Mouse (Mus musculus) limb, embryonic 15.5 days (tissue): ENCODE measurements around the gene Gna11. TPM values are rescaled to one million over a fixed set of nuclear protein-coding genes. Genes with fewer than 3 reads are reported as not detected.

Experiments used
- ATAC-seq: fragments of 200-750 bp; cut with Nextera tagmentation; 2 replicates; pipeline ENCODE4 v1.8.0; 2017; ENCODE audit warnings: low read depth, moderate TSS enrichment; ENCODE audit not compliant: insufficient number of reproducible peaks, low FRiP score, low TSS enrichment
- H3K27ac ChIP-seq: fragments of 300-500 bp; sonication (generic); 2 replicates; pipeline ENCODE4 v1.5.1; 2015; ENCODE audit warnings: moderate library complexity, mild to moderate bottlenecking, inconsistent platforms
- H3K27me3 ChIP-seq: fragments of 300-500 bp; sonication (generic); 2 replicates; pipeline ENCODE4 v1.6.1; 2015; ENCODE audit warnings: inconsistent platforms
- H3K36me3 ChIP-seq: fragments of 300-500 bp; sonication (generic); 2 replicates; pipeline ENCODE4 v1.6.1; 2015; ENCODE audit warnings: inconsistent platforms
- H3K4me1 ChIP-seq: fragments of 300-500 bp; sonication (generic); 2 replicates; pipeline ENCODE4 v1.6.1; 2015; ENCODE audit warnings: inconsistent platforms
- H3K4me2 ChIP-seq: fragments of 300-500 bp; sonication (generic); 2 replicates; pipeline ENCODE4 v1.6.1; 2015; ENCODE audit warnings: mild to moderate bottlenecking, inconsistent platforms
- H3K4me3 ChIP-seq: fragments of 300-500 bp; sonication (generic); 2 replicates; pipeline ENCODE4 v1.5.1; 2015; ENCODE audit warnings: mild to moderate bottlenecking, inconsistent platforms
- H3K9ac ChIP-seq: fragments of 300-500 bp; sonication (generic); 2 replicates; pipeline ENCODE4 v1.6.1; 2015; ENCODE audit warnings: inconsistent platforms
- H3K9me3 ChIP-seq: fragments of 300-500 bp; sonication (generic); 2 replicates; pipeline ENCODE4 v1.6.1; 2016; ENCODE audit warnings: inconsistent platforms
- WGBS: fragments of 180-500 bp; shearing (Covaris S2); methylation state at CpG from one replicate; pipeline ENCODE4 v1.1.7; 2015; 5-methylcytosine and 5-hydroxymethylcytosine counted together
- polyA plus RNA-seq: library from polyadenylated mRNA; unstranded; fragments of >200 nt; fragmentation: Nextera tagmentation; extraction: Ambion mirVana; gene quantifications from 2 replicates; pipeline ENCODE4 v1.2.1, GENCODE M21; 2015

Gene Gna11
- polyA plus RNA-seq, 1 experiment from 2014 or later: 81.7 TPM

DNA sequence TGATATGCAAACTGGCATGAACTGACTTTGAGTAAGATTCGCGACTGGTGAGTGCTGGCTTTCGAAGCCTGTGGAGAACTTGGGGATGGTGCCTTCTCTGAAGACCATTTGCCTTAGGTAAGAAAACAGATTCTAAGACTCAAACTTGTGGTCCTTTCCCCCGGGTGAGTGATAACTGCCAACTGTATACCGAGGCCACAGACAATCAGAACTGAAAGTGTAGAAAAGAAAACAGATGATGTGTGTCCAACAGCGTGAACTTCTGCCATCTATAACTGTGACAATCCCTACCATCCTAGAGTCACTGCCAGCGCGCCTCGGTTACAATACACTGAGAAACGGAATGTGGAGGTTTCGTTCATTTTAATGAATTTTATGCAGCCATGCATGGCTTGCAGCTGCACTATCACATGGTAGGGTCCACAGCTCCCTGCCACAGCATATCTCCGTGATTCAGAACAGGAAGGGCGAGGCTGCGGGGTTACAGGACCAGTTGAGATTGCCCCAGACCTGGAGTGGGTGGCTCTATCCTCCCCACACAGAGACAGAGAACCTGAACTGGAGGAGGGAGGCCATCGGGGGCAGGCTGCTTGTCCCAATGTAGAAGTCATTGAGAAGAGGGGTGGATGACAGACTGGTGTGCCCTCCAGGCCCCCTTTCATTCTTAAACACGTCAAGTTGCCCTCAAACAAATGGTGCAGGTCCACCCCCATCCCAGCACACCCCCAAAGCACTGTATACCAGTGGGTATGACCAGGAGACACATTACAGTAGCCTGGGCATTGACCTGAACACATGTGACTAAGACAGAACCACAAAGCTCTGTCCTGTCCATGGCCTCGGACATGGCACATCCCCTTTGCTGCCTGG, 47.4 kb downstream of the Gna11 start:
- ATAC-seq: no peak
- H3K4me3 ChIP-seq: no peak overlapping the region
- H3K9me3 ChIP-seq: no peaks in the 10 kb centered on the region
- H3K4me2 ChIP-seq: peak overlapping the region; percentile 45; the same call in 1 of the 2 replicates
- H3K27ac ChIP-seq: no peak overlapping the region
- no peaks in the 10 kb centered on the region for H3K27me3 ChIP-seq
- WGBS: 80% methylated on average over 17 of the region's 17 CpGs
- H3K4me1 ChIP-seq: peaks cover 41% of the 10 kb centered on the region
- H3K9ac ChIP-seq: no peak overlapping the region
- peaks cover 14% of the 10 kb centered on the region for H3K36me3 ChIP-seq

DNA sequence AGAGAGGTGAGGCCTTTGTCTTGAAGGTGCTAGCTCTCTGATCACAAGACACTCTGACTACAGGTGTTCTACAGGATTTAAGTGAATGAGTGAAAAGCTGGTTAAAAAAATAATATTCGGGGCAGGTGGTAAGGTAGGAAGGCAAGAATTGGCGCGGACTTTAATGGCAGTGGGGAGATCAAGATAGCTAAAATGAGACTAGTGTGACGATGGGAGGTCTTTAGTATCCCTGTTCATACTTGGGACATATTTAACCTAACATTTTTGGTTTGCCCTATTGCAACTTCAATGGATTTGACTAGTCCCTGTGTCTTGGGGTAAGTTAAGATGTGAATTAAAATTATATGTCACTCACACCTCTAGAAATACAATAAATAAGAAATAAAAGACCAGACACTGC, 48.0 kb downstream of the Gna11 start:
- 30% methylated on average over 4 of the region's 4 CpGs for WGBS
- Histone ChIP-seq H3K36me3 (peaks cover 21% of the 10 kb centered on the region), H3K4me1 (peaks cover 37% of the 10 kb centered on the region), H3K27ac (no peak overlapping the region), H3K9ac (0 out of 2 replicates have a peak overlapping the region, but pooled peaks have one; percentile 14), H3K27me3 (no peaks in the 10 kb centered on the region), H3K4me2 (peak overlapping the region; percentile 45), H3K9me3 (no peaks in the 10 kb centered on the region), H3K4me3 (peak overlapping the region; percentile 90)
- no peak for ATAC-seq

DNA sequence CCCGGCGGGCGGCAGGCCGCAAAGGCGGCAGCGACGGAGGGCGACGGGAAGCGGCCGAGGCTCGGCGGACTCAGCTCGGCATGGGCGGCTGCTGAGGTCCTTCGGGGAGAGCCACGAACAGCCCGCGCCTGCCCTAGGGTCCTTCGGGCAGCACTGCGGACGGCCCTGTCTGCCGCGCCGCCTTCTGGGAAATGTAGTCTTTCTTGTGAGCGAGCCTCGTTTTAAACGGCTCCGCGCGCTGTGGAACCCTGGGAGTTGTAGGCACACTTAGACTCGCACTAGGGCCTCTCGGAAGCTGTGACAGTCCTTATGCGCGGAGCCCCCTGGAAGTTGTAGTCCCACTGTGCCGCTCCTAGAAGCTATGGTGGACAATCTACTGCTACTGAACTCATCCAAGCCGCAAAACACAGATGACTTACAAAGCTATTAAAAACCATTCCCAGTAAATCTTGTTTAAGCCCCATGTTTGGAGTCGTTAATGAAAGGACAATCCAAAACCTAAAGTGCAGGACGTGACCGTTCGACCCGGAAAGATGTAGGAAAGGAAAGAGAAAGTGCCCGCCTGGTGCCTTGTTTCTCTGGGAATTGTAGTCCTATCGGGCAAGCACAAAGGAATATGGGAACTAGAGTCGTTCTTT, 48.6 kb downstream of the Gna11 start, which contains the start of gene Ncln:
Gene Ncln, minus strand, starts transcription at position 129 of the 638 bp plus-strand sequence.
- peaks cover 37% of the 10 kb centered on the region for H3K4me1 ChIP-seq
- peak within 1 kb of the TSS; percentile 90 for H3K4me3 ChIP-seq
- H3K27ac ChIP-seq: peak within 1 kb of the TSS; percentile 85
- WGBS: under 1% methylated on average over 45 of the region's 45 CpGs
- H3K36me3 ChIP-seq: peaks cover 26% of the 10 kb centered on the region
- H3K9ac ChIP-seq: peak within 1 kb of the TSS; percentile 87
- H3K9me3 ChIP-seq: no peaks in the 10 kb centered on the region
- H3K4me2 ChIP-seq: peak within 1 kb of the TSS; percentile 95
- peak; percentile 93 for ATAC-seq
- no peaks in the 10 kb centered on the region for H3K27me3 ChIP-seq

DNA sequence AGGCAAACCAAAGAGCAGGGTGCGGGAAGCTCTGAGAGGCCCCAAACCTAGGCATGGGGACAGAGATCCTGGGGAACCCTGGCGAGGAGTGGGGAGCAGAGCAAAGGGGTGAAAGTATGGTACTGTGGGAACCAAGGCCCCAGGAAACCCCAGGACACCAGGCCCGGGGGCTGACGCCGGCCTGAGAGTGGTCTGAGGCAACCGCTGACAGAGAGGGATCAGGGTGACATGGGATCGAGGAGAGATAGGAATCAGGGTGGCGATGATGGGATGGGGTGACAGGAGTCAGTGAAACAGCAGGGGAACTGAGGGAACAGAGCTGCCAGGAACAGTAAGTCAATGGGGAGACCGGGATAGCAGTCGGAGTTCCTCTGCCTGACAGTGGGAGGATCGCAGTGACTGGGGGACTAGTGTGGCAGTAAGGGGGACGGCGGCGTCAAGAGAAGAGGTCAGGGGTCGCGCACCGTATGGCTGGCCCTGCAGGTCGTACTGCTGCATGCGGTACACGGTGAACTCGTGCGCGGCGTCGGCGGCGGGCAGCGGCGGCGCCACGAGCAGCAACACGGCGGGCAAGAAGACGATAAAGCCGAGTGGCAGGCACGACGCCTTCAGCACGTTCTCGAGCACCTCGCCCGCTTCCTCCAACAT, 49.2 kb downstream of the Gna11 start:
- peak overlapping the region; percentile 90 for H3K4me3 ChIP-seq
- H3K27ac ChIP-seq: peak overlapping the region; percentile 61; the same call in 1 of the 2 replicates
- ATAC-seq: no peak
- 1% methylated on average over 41 of the region's 41 CpGs for WGBS
- H3K4me1 ChIP-seq: peaks cover 37% of the 10 kb centered on the region
- no peaks in the 10 kb centered on the region for H3K27me3 ChIP-seq
- peaks cover 33% of the 10 kb centered on the region for H3K36me3 ChIP-seq
- H3K9me3 ChIP-seq: no peaks in the 10 kb centered on the region
- H3K9ac ChIP-seq: peak overlapping the region; percentile 87
- peak overlapping the region; percentile 95 for H3K4me2 ChIP-seq

DNA sequence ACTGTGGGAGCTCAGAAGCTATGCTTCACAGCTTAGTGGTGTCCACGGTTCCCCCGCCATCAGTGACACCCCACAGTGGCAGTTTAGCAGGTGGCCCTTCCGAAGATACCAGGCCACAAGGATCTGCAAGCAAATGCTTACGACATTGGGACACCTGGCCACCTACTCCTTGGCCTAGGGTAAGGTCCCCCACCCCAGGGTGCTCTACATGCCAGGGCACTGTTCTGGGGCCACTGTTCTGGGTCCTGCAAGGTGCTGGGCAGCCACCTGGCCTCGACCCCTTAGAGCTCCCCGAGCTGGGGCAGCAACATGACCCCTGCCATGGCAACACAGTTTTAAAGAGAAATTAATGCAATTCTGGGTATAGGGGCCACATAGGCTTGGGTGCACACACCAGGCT, 49.8 kb downstream of the Gna11 start:
- no peaks in the 10 kb centered on the region for H3K9me3 ChIP-seq
- H3K27ac ChIP-seq: no peak overlapping the region
- peak overlapping the region; percentile 95 for H3K4me2 ChIP-seq
- H3K9ac ChIP-seq: peak overlapping the region; percentile 87
- H3K36me3 ChIP-seq: peaks cover 39% of the 10 kb centered on the region
- peaks cover 37% of the 10 kb centered on the region for H3K4me1 ChIP-seq
- ATAC-seq: no peak
- H3K4me3 ChIP-seq: peak overlapping the region; percentile 90
- no peaks in the 10 kb centered on the region for H3K27me3 ChIP-seq
- 68% methylated on average over 6 of the region's 6 CpGs for WGBS

DNA sequence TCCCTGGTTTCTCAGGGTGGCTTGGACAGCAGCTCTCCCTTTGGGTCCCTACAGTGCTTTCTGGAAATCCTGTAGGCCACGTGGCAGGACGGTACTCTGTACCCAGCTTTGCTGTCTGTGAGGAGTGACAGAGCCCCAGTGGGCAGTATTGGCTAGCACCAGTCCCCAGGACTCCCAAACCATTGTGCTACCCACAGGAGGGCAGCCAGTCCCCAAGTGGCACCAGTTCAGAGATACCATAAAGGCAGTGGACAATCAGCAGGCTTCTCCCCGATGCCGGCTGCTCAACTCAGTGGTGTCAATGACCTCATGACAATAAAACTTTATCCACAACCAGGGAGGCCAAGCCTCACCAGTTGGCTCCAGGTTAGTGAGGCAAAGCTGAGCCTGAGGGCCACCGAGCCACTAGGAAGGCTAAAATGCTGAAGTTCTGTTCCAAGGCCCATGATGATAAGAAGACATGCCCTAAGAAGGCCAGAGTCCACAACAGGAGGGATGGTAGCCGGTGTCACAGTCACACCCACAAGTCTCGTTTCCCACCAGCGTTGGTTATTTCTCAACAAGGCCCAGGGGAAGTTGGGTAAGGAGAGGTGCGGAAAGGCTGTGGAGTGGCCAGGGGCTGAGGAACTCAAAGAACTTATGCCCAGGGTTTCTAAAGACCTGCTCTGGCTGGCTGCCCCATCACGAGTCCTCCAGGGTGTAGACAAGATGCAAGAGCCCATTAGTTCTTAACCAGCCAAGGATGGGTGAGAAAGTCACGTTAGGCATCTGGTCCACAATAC, 50.5 kb downstream of the Gna11 start:
- Histone ChIP-seq H3K27me3 (no peaks in the 10 kb centered on the region), H3K9ac (peak overlapping the region; percentile 87; the same call in 1 of the 2 replicates), H3K9me3 (no peaks in the 10 kb centered on the region), H3K4me3 (peak overlapping the region; percentile 90), H3K36me3 (peaks cover 46% of the 10 kb centered on the region), H3K4me2 (peak overlapping the region; percentile 95), H3K4me1 (peaks cover 37% of the 10 kb centered on the region), H3K27ac (no peak overlapping the region)
- WGBS: 76% methylated on average over 11 of the region's 11 CpGs
- ATAC-seq: no peak

DNA sequence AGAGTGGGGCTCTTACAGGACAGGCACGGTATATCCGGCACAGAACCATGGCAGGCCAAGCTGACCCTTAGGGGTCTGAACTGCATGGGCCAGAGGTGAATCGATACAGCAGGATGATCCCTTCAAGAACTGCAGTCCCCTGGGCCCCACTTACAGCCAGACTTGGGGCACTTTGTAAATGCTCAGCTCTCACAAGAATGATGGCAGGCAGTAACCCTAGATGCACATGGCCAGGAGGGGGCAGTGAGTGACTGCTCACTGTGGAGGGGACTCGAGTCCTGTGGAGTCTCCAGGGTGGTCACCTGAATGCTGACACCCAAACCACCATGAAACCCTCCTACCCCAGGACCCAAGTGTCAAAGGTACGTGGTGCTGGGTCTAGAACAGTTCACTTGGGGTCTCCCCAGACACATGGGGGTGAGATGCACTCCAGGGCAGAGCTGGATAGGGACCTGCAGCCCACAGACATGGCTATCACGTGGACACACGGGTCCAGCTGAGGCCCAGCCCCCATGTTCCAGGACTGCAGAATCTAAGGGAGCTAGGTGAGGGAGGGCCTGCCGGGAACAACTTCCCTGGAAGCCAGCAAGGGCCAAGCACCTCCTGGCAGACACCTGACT, 51.3 kb downstream of the Gna11 start:
- H3K27ac ChIP-seq: no peak overlapping the region
- peaks cover 37% of the 10 kb centered on the region for H3K4me1 ChIP-seq
- H3K4me3 ChIP-seq: no peak overlapping the region
- H3K9me3 ChIP-seq: no peaks in the 10 kb centered on the region
- ATAC-seq: no peak
- H3K4me2 ChIP-seq: no peak overlapping the region
- no peak overlapping the region for H3K9ac ChIP-seq
- 83% methylated on average over 8 of the region's 8 CpGs for WGBS
- peaks cover 53% of the 10 kb centered on the region for H3K36me3 ChIP-seq
- no peaks in the 10 kb centered on the region for H3K27me3 ChIP-seq

DNA sequence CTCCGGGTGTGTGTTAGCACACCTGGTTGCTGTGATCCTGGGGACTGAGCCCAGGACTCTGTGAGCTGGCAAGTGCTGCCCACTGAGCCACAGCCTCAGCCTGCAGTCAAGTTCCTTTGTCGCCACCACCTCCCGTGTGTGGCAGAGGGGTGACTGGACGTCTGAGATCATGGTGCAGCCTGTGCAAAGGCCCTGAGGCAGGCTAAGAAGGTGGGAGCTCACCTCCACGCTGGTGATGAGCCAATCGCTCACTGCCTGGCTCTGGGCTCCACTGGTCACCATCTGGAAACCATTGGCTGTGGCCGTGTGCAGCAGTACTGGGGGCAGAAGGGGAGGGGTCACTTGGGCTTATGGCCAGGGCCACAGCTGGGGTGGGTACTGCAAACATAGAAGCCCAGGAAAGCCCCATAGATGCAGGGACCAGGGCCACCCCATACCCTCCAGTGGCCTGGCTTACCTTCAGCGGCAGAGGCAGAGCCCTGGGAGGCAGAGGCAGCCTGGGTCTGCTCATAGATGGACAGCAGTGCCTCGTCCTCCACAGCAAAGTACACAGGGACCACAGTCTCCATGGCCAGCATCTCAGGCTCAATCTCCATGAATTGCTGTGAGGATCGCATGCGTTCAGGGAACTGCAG, 52.3 kb downstream of the Gna11 start:
- H3K27ac ChIP-seq: no peak overlapping the region
- no peak overlapping the region for H3K4me3 ChIP-seq
- peaks cover 37% of the 10 kb centered on the region for H3K4me1 ChIP-seq
- H3K36me3 ChIP-seq: peaks cover 63% of the 10 kb centered on the region
- no peak for ATAC-seq
- no peak overlapping the region for H3K9ac ChIP-seq
- H3K9me3 ChIP-seq: no peaks in the 10 kb centered on the region
- no peaks in the 10 kb centered on the region for H3K27me3 ChIP-seq
- H3K4me2 ChIP-seq: no peak overlapping the region
- 78% methylated on average over 11 of the region's 11 CpGs for WGBS

DNA sequence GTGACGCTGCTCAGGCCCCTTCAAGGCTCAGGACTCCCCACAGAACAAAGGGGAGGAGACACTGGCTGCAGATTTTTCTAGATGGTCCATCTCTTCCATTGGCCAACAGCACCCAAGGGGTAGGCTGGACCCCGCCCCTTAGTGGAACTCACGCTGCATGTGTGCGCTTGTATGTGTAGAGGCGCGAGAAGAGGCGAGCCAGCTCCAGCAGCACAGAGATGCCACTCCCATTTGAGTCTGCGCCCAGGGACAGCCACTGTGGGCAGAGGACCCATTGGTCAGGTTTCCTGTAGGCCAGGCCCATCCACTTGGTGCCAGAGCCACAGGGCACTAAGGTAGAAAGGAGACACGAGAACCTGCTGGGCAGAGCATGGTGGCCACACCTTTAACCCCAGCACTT, 54.0 kb downstream of the Gna11 start:
- Histone ChIP-seq H3K36me3 (peaks cover 78% of the 10 kb centered on the region), H3K4me2 (no peak overlapping the region), H3K27me3 (no peaks in the 10 kb centered on the region), H3K27ac (no peak overlapping the region), H3K9me3 (no peaks in the 10 kb centered on the region), H3K4me3 (no peak overlapping the region), H3K4me1 (peaks cover 29% of the 10 kb centered on the region), H3K9ac (no peak overlapping the region)
- WGBS: 86% methylated on average over 9 of the region's 9 CpGs
- no peak for ATAC-seq

DNA sequence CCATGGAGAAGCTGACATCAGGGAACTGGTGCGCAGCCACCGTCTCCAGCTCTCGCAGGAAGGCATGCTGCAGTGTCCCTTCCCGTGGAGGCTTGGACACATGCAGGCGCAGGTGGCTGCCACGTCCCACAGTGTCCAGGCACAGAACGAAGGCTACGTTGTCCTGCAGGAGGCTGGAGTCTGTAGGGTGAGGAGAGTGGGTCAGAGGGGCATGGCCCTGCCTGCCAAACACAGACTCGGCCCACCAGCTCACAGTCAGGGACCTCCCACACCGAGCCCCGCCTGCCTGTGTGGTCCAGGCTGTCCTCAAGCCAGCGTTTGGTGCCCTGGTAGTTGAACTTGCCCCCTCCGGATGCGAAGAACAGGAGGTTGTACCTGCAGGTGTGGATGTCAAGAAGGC, 55.0 kb downstream of the Gna11 start:
- Histone ChIP-seq H3K9ac (no peak overlapping the region), H3K27ac (no peak overlapping the region), H3K9me3 (no peaks in the 10 kb centered on the region), H3K36me3 (peaks cover 78% of the 10 kb centered on the region), H3K4me2 (no peak overlapping the region), H3K4me3 (no peak overlapping the region), H3K4me1 (peaks cover 22% of the 10 kb centered on the region), H3K27me3 (no peaks in the 10 kb centered on the region)
- WGBS: 82% methylated on average over 14 of the region's 14 CpGs
- no peak for ATAC-seq
